ENCODE assay signal across 8 mouse cellular contexts in the genomic region with DNA sequence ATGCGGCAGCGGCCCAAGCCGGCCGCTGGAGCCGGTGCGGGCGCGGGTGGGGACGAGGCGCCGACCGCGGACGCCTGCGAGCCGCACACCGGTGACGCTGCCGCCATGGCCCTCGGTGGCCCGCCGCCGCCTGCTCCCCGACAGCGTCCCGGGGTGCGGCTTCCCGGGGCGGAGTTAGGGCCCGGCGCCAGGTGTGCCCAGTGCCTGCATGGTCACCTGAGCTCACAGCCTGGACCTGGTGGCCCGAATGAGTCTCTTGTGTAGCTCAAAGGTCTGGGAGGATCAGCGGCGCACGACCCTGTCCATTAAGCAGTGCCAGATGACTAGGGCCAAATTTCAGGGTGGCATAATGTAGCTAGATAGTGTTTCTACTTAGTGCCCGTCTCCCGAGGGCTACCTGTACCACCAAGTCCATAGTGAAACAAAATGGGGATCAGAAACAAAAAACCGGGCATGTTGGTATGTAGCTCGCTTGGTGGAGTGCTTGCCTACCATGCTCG. TPM values are rescaled to one million over a fixed set of nuclear protein-coding genes. Genes with fewer than 3 reads are reported as not detected.
A peak's percentile ranks its signal among the peaks of the same experiment; 100 is the strongest.
DNase-seq lines count a peak whose midpoint lies in the region; ATAC-seq and TF ChIP-seq lines count a peak whose summit lies in the region.

A gene (minus strand): TSS at position 221 of the 500 bp plus-strand sequence.

- peak; percentile 13 for DNase-seq in thymus, adult 2 months
- DNase-seq in thymus, postnatal 10 days (ENCODE audit: low spot score in 2 of 2) = no peak
- DNase-seq in hindbrain, embryonic 10.5 days (ENCODE audit: low spot score) = no peak
- no peak for DNase-seq in midbrain, embryonic 11.5 days (ENCODE audit: low spot score, missing footprints)
- DNase-seq in thymus, postnatal 25 days = peak; percentile 25

- H3K4me3 ChIP-seq in thymus, adult 2 months (ENCODE audit: control insufficient read depth, insufficient read depth, low read length) = peak within 1 kb of the TSS; percentile 50
- peak within 1 kb of the TSS; percentile 62 for H3K4me3 ChIP-seq in hindbrain, embryonic 10.5 days
- H3K4me3 ChIP-seq in limb, embryonic 12.5 days (replicated peaks) = peak within 1 kb of the TSS; percentile 57
- peak within 1 kb of the TSS; percentile 51 for H3K4me3 ChIP-seq in midbrain, embryonic 11.5 days (ENCODE audit: low read depth, low read length)

- 12% methylated on average over 40 of the region's 40 CpGs for WGBS in thymus, adult 2 months
- 8% methylated on average over 40 of the region's 40 CpGs for WGBS in hindbrain, embryonic 10.5 days
- 9% methylated on average over 35 of the region's 40 CpGs for WGBS in limb, embryonic 12.5 days
- WGBS in midbrain, embryonic 11.5 days = 9% methylated on average over 40 of the region's 40 CpGs

- peak within 1 kb of the TSS; percentile 86 for H3K4me2 ChIP-seq in limb, embryonic 12.5 days
- H3K4me2 ChIP-seq in midbrain, embryonic 11.5 days = peak within 1 kb of the TSS; percentile 84

- ATAC-seq in erythroblast, adult 5-6 weeks (replicated peaks; ENCODE audit: low FRiP score, poor library complexity, severe bottlenecking) = peak; percentile 39; the same call in 1 of the 2 replicates
- ATAC-seq in limb, embryonic 12.5 days (ENCODE audit: insufficient number of reproducible peaks, insufficient read depth, low FRiP score, low TSS enrichment, low read depth) = no peak
- peak; percentile 6; the same call in 1 of the 2 replicates for ATAC-seq in midbrain, embryonic 11.5 days (ENCODE audit: low FRiP score)
- no peak for ATAC-seq in inflammation-experienced regulatory T-cells, adult 6 months

- peaks cover 24% of the 10 kb centered on the region for H3K4me1 ChIP-seq in thymus, adult 2 months (replicated peaks; ENCODE audit: control insufficient read depth, insufficient read depth, low read length)
- peaks cover 24% of the 10 kb centered on the region for H3K4me1 ChIP-seq in hindbrain, embryonic 10.5 days (replicated peaks)
- H3K4me1 ChIP-seq in limb, embryonic 12.5 days (replicated peaks) = peaks cover 12% of the 10 kb centered on the region
- H3K4me1 ChIP-seq in midbrain, embryonic 11.5 days (ENCODE audit: control insufficient read depth, insufficient read depth, low read length) = peaks cover 13% of the 10 kb centered on the region

- peaks cover 9% of the 10 kb centered on the region for H3K36me3 ChIP-seq in thymus, adult 2 months (ENCODE audit: control insufficient read depth, insufficient read depth, low read length)
- H3K36me3 ChIP-seq in hindbrain, embryonic 10.5 days = peaks cover 9% of the 10 kb centered on the region
- peaks cover 9% of the 10 kb centered on the region for H3K36me3 ChIP-seq in limb, embryonic 12.5 days
- peaks cover 5% of the 10 kb centered on the region for H3K36me3 ChIP-seq in midbrain, embryonic 11.5 days (ENCODE audit: control insufficient read depth, insufficient read depth, low read length)

- no peak within 1 kb of the TSS for H3K27ac ChIP-seq in thymus, adult 2 months (ENCODE audit: control insufficient read depth, insufficient read depth, low read length)
- peak within 1 kb of the TSS; percentile 91 for H3K27ac ChIP-seq in hindbrain, embryonic 10.5 days
- peak within 1 kb of the TSS; percentile 35; the same call in 1 of the 2 replicates for H3K27ac ChIP-seq in limb, embryonic 12.5 days
- peak within 1 kb of the TSS; percentile 35; the same call in 1 of the 2 replicates for H3K27ac ChIP-seq in midbrain, embryonic 11.5 days (ENCODE audit: low read depth, low read length)

- no peaks in the 10 kb centered on the region; the same call in 1 of the 2 replicates for H3K27me3 ChIP-seq in thymus, adult 2 months (ENCODE audit: control insufficient read depth, insufficient read depth, low read length)
- peaks cover 43% of the 10 kb centered on the region for H3K27me3 ChIP-seq in hindbrain, embryonic 10.5 days (ENCODE audit: insufficient read depth, poor library complexity, severe bottlenecking)
- H3K27me3 ChIP-seq in limb, embryonic 12.5 days = peaks cover 20% of the 10 kb centered on the region
- H3K27me3 ChIP-seq in midbrain, embryonic 11.5 days (ENCODE audit: control insufficient read depth, insufficient read depth, low read length) = peaks cover 11% of the 10 kb centered on the region; the same call in 1 of the 2 replicates

- peak within 1 kb of the TSS; percentile 84 for H3K9ac ChIP-seq in limb, embryonic 12.5 days (replicated peaks)
- peak within 1 kb of the TSS; percentile 83 for H3K9ac ChIP-seq in midbrain, embryonic 11.5 days (ENCODE audit: low read length)

- no peak for TF ChIP-seq CTCF in thymus, adult 2 months (IDR thresholded peaks at IDR 0.05; ENCODE audit: borderline replicate concordance, control insufficient read depth, extremely low read depth, insufficient read depth, low read length, poor library complexity)

- no peaks in the 10 kb centered on the region for H3K9me3 ChIP-seq in hindbrain, embryonic 10.5 days
- no peaks in the 10 kb centered on the region for H3K9me3 ChIP-seq in limb, embryonic 12.5 days
- H3K9me3 ChIP-seq in midbrain, embryonic 11.5 days (ENCODE audit: control insufficient read depth, low read length) = no peaks in the 10 kb centered on the region

- TF ChIP-seq POLR2A in thymus, adult 2 months (IDR thresholded peaks at IDR 0.05; ENCODE audit: control insufficient read depth, extremely low read depth, insufficient read depth, low read length, poor library complexity) = no peak

RNA-seq across cellular contexts. Expression of the gene that starts here (rescaled TPM):
- polyA plus RNA-seq in thymus, adult 2 months (2012; rRNA removed) = 18.1 and 23.5 TPM in 2 replicates
- 4.0 and 7.5 TPM in 2 replicates for total RNA-seq in erythroblast, adult 5-6 weeks (2015; ENCODE audit: low replicate concordance)
- 0.17 and 1.1 TPM in 2 replicates for total RNA-seq in erythroblast, adult 5-6 weeks (2017; ENCODE audit: low replicate concordance)
- 2.6 and 4.3 TPM in 2 replicates for polyA plus RNA-seq in hindbrain, embryonic 10.5 days (2016; fragmentation: Nextera tagmentation; extraction: Ambion mirVana)
- 6.5 and 6.8 TPM in 2 replicates for polyA plus RNA-seq in limb, embryonic 12.5 days (2016; fragmentation: Nextera tagmentation; extraction: Ambion mirVana)
- 1.3 and 1.4 TPM in 2 replicates for polyA plus RNA-seq in midbrain, embryonic 11.5 days (2014; fragmentation: Nextera tagmentation; extraction: Ambion mirVana)
- under 1 TPM in 1 of 3 experiments, not detected in 2; 0.90 TPM for polyA plus RNA-seq in inflammation-experienced regulatory T-cells, adult 6 months (2017; shearing (Covaris generic))

Comparison
In these comparisons a context has a peak if more than half of its experiments do, and no peak if none do; other contexts are left out.
1. DNase-seq: peak in thymus, adult 2 months (single experiment) and thymus, postnatal 25 days (single experiment); none in thymus, postnatal 10 days (0 of 2), hindbrain, embryonic 10.5 days (single experiment) and midbrain, embryonic 11.5 days (single experiment).
2. ATAC-seq: peak in erythroblast, adult 5-6 weeks (single experiment) and midbrain, embryonic 11.5 days (single experiment); none in limb, embryonic 12.5 days (single experiment) and inflammation-experienced regulatory T-cells, adult 6 months (single experiment).
3. Peak in every context shown above with its lines, with median percentiles within 50 percentile points of each other: H3K4me3 ChIP-seq.